Mouse (Mus musculus) spleen, adult 2 months (tissue): ENCODE measurements around the gene Rgs8. TPM values are rescaled to one million over a fixed set of nuclear protein-coding genes. Genes with fewer than 3 reads are reported as not detected.

Experiments used
- DNase-seq, 2 experiments: peaks; one replicate each; pipeline versions ENCODE4 v3.0.0 to v3.0.0-alpha.2; 2012 to 2021; ENCODE audit warnings: low spot score in 2 of 2, low read depth in 1 of 2
- H3K27ac ChIP-seq: fragments of 200-500 bp; 2 replicates; pipeline ENCODE4 v1.5.1; 2012; ENCODE audit warnings: low read length, inconsistent platforms; ENCODE audit not compliant: insufficient read depth
- H3K27me3 ChIP-seq: fragments of 200-500 bp; 2 replicates; pipeline ENCODE4 v1.6.1; 2012; ENCODE audit warnings: mild to moderate bottlenecking, moderate library complexity, low read length, inconsistent platforms; ENCODE audit not compliant: control insufficient read depth, insufficient read depth
- H3K36me3 ChIP-seq: fragments of 200-500 bp; 2 replicates; pipeline ENCODE4 v1.6.1; 2012; ENCODE audit warnings: mild to moderate bottlenecking, low read length, inconsistent platforms; ENCODE audit not compliant: control insufficient read depth, insufficient read depth
- H3K4me1 ChIP-seq: fragments of 200-500 bp; 2 replicates; pipeline ENCODE4 v1.6.1; 2011; ENCODE audit warnings: inconsistent platforms; ENCODE audit not compliant: control insufficient read depth, insufficient read depth, insufficient read length
- H3K4me3 ChIP-seq: fragments of 200-500 bp; 2 replicates; pipeline ENCODE4 v1.5.1; 2011; ENCODE audit warnings: mild to moderate bottlenecking, inconsistent platforms; ENCODE audit not compliant: insufficient read depth, insufficient read length; ENCODE audit errors: extremely low read depth
- CTCF ChIP-seq: fragments of 200-500 bp; IDR thresholded peaks from 2 replicates; pipeline ENCODE4 v1.5.1; 2011; ENCODE audit warnings: mild to moderate bottlenecking, inconsistent platforms; ENCODE audit not compliant: insufficient read depth, insufficient read length, insufficient replicate concordance; ENCODE audit errors: extremely low read depth
- POLR2A ChIP-seq: fragments of 200-500 bp; IDR thresholded peaks from 2 replicates; pipeline ENCODE4 v1.6.1; 2011; ENCODE audit warnings: low read depth, low read length, inconsistent platforms
- WGBS: fragments of 180-500 bp; shearing (Covaris S2); methylation state at CpG from one replicate; pipeline ENCODE4 v1.1.7; 2018; 5-methylcytosine and 5-hydroxymethylcytosine counted together
- polyA plus RNA-seq: library from polyadenylated mRNA; depleted of rRNA; stranded (reverse); fragments of >200 nt; gene quantifications from 2 replicates; pipeline ENCODE4 v1.2.3, GENCODE M21; 2012

Gene Rgs8
- polyA plus RNA-seq, 1 experiment = 0.02 TPM

DNA sequence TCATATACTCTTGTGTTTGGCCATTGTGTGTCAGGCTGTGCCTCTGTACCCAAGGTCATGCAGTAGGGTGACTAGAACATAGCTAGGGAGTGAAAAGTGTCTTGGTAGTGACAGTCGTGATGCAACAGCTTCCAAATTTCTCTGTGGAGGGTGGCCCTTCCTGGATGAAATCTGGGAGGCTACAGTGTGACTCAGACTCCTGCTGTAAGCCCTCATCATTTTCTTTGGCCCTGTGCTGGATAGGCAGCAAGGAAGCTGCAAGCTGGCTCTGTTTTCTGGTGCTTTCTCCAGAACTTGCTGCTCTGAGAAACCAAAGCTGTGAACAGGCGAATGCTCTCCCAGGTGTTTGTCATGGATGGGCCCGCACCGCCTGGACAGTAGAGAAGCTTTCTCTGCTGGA, 43.7 kb downstream of the Rgs8 start:
- TF ChIP-seq POLR2A = no peak
- TF ChIP-seq CTCF = no peak
- WGBS = 85% methylated on average over 4 of the region's 4 CpGs
- no peak for DNase-seq

GRCm38 (mm10) chr1:153697581-153698251, 44.9 kb downstream of the Rgs8 start:
- H3K27ac ChIP-seq = no peak overlapping the region
- DNase-seq = no peak
- H3K4me3 ChIP-seq = no peak overlapping the region
- TF ChIP-seq POLR2A = no peak
- no peak for TF ChIP-seq CTCF
- no peaks in the 10 kb centered on the region for H3K36me3 ChIP-seq
- H3K4me1 ChIP-seq = peaks cover 5% of the 10 kb centered on the region; the same call in 1 of the 2 replicates
- H3K27me3 ChIP-seq = no peaks in the 10 kb centered on the region
- 94% methylated on average over 16 of the region's 16 CpGs for WGBS

More for the DNA sequence above, 43.7 kb downstream of the Rgs8 start:
- Histone ChIP-seq H3K4me3 (no peak overlapping the region), H3K27ac (no peak overlapping the region), H3K27me3 (no peaks in the 10 kb centered on the region), H3K4me1 (peaks cover 5% of the 10 kb centered on the region; the same call in 1 of the 2 replicates), H3K36me3 (no peaks in the 10 kb centered on the region)

- Histone ChIP-seq H3K27me3 (no peaks in the 10 kb centered on the region), H3K36me3 (no peaks in the 10 kb centered on the region), H3K27ac (no peak overlapping the region), H3K4me1 (peaks cover 5% of the 10 kb centered on the region; the same call in 1 of the 2 replicates), H3K4me3 (no peak overlapping the region)
- WGBS = 79% methylated on average over 7 of the region's 7 CpGs
- DNase-seq = no peak
- no peak for TF ChIP-seq CTCF
- no peak for TF ChIP-seq POLR2A
These were observed 45.7 kb downstream of the Rgs8 start for GRCm38 (mm10) chr1:153698311-153699084.

DNA sequence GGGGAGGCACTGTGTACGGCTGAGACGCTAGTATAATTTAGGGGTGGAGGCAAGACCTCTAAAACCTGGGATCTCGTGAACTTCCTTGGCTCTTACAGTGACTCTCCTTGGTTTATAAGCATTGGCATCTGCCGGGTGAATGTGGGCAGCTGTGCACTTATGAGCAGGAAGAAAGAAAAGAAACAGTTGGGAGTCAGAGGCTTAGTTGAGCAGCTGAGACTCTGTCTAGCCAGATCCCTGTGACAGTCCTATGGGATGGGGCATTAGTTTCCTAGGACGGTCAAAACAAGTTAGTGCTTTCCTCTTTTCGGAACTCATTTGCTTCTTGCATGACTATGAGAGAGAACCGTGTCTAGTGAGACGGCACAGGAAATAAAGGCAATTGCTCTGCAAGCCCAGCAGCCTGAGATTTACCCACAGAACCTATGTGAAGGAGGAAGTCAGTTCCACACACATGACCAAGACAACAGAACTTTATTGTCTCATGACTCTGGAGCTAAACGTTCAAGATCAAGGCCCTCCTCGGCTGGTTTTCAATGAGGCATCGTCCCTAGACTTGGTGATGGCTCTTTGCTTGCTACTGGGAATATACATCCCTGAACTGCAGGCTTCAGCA, 47.7 kb downstream of the Rgs8 start:
- DNase-seq = peak in 1 of 2 experiments; percentile 40
- 32% methylated on average over 11 of the region's 11 CpGs for WGBS

DNA sequence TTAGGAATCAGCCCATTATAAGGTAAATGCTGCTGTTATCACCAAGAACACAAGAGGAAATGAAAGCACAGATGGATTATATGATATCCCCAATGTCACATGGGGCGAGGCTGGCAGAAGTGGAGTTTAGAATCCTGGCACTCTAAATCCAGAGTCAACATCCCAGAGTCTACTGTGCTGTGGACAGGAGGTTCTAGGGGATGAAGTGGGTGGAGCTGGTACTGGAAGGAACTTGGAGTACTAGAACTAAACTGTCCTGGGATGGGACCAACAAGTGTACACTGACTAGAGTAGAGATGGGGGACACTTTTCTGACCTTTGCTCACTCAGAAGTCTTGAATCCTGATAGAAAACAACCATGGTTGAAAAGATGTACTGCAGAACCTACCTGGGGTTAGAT, 48.6 kb downstream of the Rgs8 start:
- no peak overlapping the region for H3K27ac ChIP-seq
- WGBS = 82% methylated on average over 1 of the region's 1 CpGs
- H3K36me3 ChIP-seq = no peaks in the 10 kb centered on the region
- DNase-seq = no peak
- TF ChIP-seq CTCF (no peak), POLR2A (no peak)
- no peaks in the 10 kb centered on the region for H3K27me3 ChIP-seq
- no peak overlapping the region for H3K4me3 ChIP-seq
- peaks cover 5% of the 10 kb centered on the region; the same call in 1 of the 2 replicates for H3K4me1 ChIP-seq

More for the DNA sequence above, 47.7 kb downstream of the Rgs8 start:
- H3K27me3 ChIP-seq = no peaks in the 10 kb centered on the region
- no peak overlapping the region for H3K4me3 ChIP-seq
- no peak overlapping the region for H3K27ac ChIP-seq
- H3K4me1 ChIP-seq = peaks cover 5% of the 10 kb centered on the region; the same call in 1 of the 2 replicates
- H3K36me3 ChIP-seq = no peaks in the 10 kb centered on the region
- TF ChIP-seq POLR2A (no peak), CTCF (no peak)

- TF ChIP-seq CTCF (no peak), POLR2A (no peak)
- WGBS = 75% methylated on average over 8 of the region's 8 CpGs
- Histone ChIP-seq H3K4me3 (no peak overlapping the region), H3K27me3 (no peaks in the 10 kb centered on the region), H3K27ac (no peak overlapping the region), H3K4me1 (peaks cover 5% of the 10 kb centered on the region; the same call in 1 of the 2 replicates), H3K36me3 (no peaks in the 10 kb centered on the region)
- DNase-seq = no peak
These were observed 49.5 kb downstream of the Rgs8 start for GRCm38 (mm10) chr1:153702166-153702852.
